In the genomic region with DNA sequence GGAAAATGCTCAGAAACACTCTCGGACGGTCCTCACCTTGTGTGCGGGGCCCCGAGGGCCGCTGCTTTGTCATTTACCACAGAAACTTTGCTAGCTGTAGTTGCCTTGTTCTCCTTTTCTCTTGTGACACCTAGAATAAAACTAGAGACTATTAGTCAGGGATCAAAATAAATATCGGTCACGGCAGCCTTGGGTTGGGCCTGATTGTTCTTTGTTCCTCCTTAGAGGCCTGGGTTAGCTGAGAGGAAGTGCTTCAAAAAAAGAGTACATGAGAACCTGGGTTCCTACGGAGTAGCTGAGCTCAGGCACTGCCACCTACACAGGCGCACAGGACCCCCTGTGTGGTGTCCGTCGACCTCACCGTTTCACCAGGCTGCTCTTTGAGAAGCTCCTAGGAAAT, we compare ENCODE assay signal across 19 mouse cellular contexts.
DNase-seq lines count a peak whose midpoint lies in the region; ATAC-seq and TF ChIP-seq lines count a peak whose summit lies in the region.
"Had no signal": no experiment of that assay in that cellular context is flagged by ENCODE, and none has a peak within 500 bp of the region (broad histone marks: within the 10 kb centered on the region; RNA-seq: fewer than 3 reads in every experiment).

No protein-coding gene starts in this region.

- H3K27me3 ChIP-seq in heart, embryonic 12.5 days (replicated peaks): no peaks in the 10 kb centered on the region
- no peaks in the 10 kb centered on the region for H3K27me3 ChIP-seq in spleen, adult 2 months (ENCODE audit: control insufficient read depth, insufficient read depth, low read length)
- peaks cover 3% of the 10 kb centered on the region; the same call in 1 of the 2 replicates for H3K27me3 ChIP-seq in hindbrain, embryonic 12.5 days
- H3K27me3 ChIP-seq: CH12.LX; embryonic facial prominence, embryonic 12.5 days; forebrain, embryonic 15.5 days; limb, embryonic 13.5 days; liver, embryonic 15.5 days had no signal

- WGBS in heart, embryonic 12.5 days: 78% methylated on average over 12 of the region's 12 CpGs
- WGBS in spleen, adult 2 months: 48% methylated on average over 12 of the region's 12 CpGs
- 82% methylated on average over 12 of the region's 12 CpGs for WGBS in hindbrain, embryonic 12.5 days

- ATAC-seq in heart, embryonic 12.5 days (ENCODE audit: insufficient number of reproducible peaks, low FRiP score): no peak
- no peak for ATAC-seq in hindbrain, embryonic 12.5 days (ENCODE audit: low FRiP score)
- ATAC-seq: forebrain, embryonic 15.5 days had no signal

- TF ChIP-seq CTCF in spleen, adult 2 months (IDR thresholded peaks at IDR 0.05; ENCODE audit: extremely low read depth, insufficient read depth, insufficient read length, insufficient replicate concordance): no peak

- no peak overlapping the region for H3K4me3 ChIP-seq in heart, embryonic 12.5 days
- H3K4me3 ChIP-seq in spleen, adult 2 months (ENCODE audit: extremely low read depth, insufficient read depth, insufficient read length): no peak overlapping the region
- no peak overlapping the region for H3K4me3 ChIP-seq in hindbrain, embryonic 12.5 days
- H3K4me3 ChIP-seq: embryonic facial prominence, embryonic 12.5 days; forebrain, embryonic 15.5 days; hindbrain, embryonic 10.5 days; limb, embryonic 13.5 days; liver, embryonic 15.5 days had no signal

- H3K4me2 ChIP-seq in heart, embryonic 12.5 days: no peak overlapping the region
- no peak overlapping the region for H3K4me2 ChIP-seq in hindbrain, embryonic 12.5 days (replicated peaks)
- H3K4me2 ChIP-seq: embryonic facial prominence, embryonic 12.5 days; forebrain, embryonic 15.5 days; limb, embryonic 13.5 days; liver, embryonic 15.5 days had no signal

- 0 out of 2 replicates have a peak overlapping the region, but pooled peaks have one; percentile 1 for H3K9ac ChIP-seq in heart, embryonic 12.5 days
- H3K9ac ChIP-seq in hindbrain, embryonic 12.5 days: no peak overlapping the region
- H3K9ac ChIP-seq: embryonic facial prominence, embryonic 12.5 days; forebrain, embryonic 15.5 days; limb, embryonic 13.5 days; liver, embryonic 15.5 days had no signal

- TF ChIP-seq POLR2A in spleen, adult 2 months (IDR thresholded peaks at IDR 0.05; ENCODE audit: low read depth, low read length): no peak

- peaks cover 72% of the 10 kb centered on the region for H3K4me1 ChIP-seq in heart, embryonic 12.5 days (replicated peaks)
- no peaks in the 10 kb centered on the region for H3K4me1 ChIP-seq in spleen, adult 2 months (ENCODE audit: control insufficient read depth, insufficient read depth, insufficient read length)
- 0 out of 2 replicates have a peak, but pooled peaks cover 4% of the 10 kb centered on the region for H3K4me1 ChIP-seq in hindbrain, embryonic 12.5 days
- H3K4me1 ChIP-seq: embryonic facial prominence, embryonic 12.5 days; forebrain, embryonic 15.5 days had no signal

- DNase-seq in heart, adult 8-10 months (ENCODE audit: low spot score): no peak
- DNase-seq in spleen, adult 2 months (ENCODE audit: low read depth in 1 of 2, low spot score in 2 of 2): no peak
- no peak for DNase-seq in spleen, adult 18-20 months
- peak; percentile 29 to 55 for DNase-seq in monocyte, adult 2 months (ENCODE audit: low read depth in 1 of 2, low spot score in 2 of 2)
- DNase-seq in embryo, embryonic 11 days: no peak
- DNase-seq in adrenal gland, postnatal 25 days: no peak
- DNase-seq: adrenal gland, adult 8-10 months; cerebellum, adult 18-20 months; kidney, postnatal 10 days; lung, postnatal 10 days; right cerebral cortex, postnatal 4 days had no signal

- H3K36me3 ChIP-seq in heart, embryonic 12.5 days: no peaks in the 10 kb centered on the region
- no peaks in the 10 kb centered on the region for H3K36me3 ChIP-seq in spleen, adult 2 months (ENCODE audit: control insufficient read depth, insufficient read depth, low read length)
- no peaks in the 10 kb centered on the region for H3K36me3 ChIP-seq in hindbrain, embryonic 12.5 days
- H3K36me3 ChIP-seq: embryonic facial prominence, embryonic 12.5 days; forebrain, embryonic 15.5 days; hindbrain, embryonic 10.5 days; limb, embryonic 13.5 days; liver, embryonic 15.5 days had no signal

- no peak overlapping the region; the same call in 1 of the 2 replicates for H3K27ac ChIP-seq in heart, embryonic 12.5 days (ENCODE audit: poor library complexity, severe bottlenecking)
- H3K27ac ChIP-seq in spleen, adult 2 months (ENCODE audit: insufficient read depth, low read length): peak overlapping the region; percentile 20; the same call in 1 of the 2 replicates
- H3K27ac ChIP-seq in hindbrain, embryonic 12.5 days: no peak overlapping the region
- H3K27ac ChIP-seq: embryonic facial prominence, embryonic 12.5 days; forebrain, embryonic 15.5 days; hindbrain, embryonic 10.5 days; limb, embryonic 13.5 days; liver, embryonic 15.5 days had no signal

- H3K9me3 ChIP-seq in heart, embryonic 12.5 days (replicated peaks): no peaks in the 10 kb centered on the region
- H3K9me3 ChIP-seq in hindbrain, embryonic 12.5 days (replicated peaks): no peaks in the 10 kb centered on the region
- H3K9me3 ChIP-seq: embryonic facial prominence, embryonic 12.5 days; forebrain, embryonic 15.5 days; hindbrain, embryonic 10.5 days; limb, embryonic 13.5 days; liver, embryonic 15.5 days had no signal

Comparison
In these comparisons a context has a peak if more than half of its experiments do, and no peak if none do; other contexts are left out.
1. DNase-seq: peak in monocyte, adult 2 months (2 of 2); none in heart, adult 8-10 months (single experiment), spleen, adult 2 months (0 of 2), spleen, adult 18-20 months (0 of 2), embryo, embryonic 11 days (single experiment) and adrenal gland, postnatal 25 days (single experiment).